Mouse (Mus musculus): ENCODE measurements around the gene Stum. TPM values are rescaled to one million over a fixed set of nuclear protein-coding genes. Genes with fewer than 3 reads are reported as not detected.

The Stum gene
- total RNA-seq, 2 experiments from 2014 or later = 0.18 to 0.42 TPM

DNA sequence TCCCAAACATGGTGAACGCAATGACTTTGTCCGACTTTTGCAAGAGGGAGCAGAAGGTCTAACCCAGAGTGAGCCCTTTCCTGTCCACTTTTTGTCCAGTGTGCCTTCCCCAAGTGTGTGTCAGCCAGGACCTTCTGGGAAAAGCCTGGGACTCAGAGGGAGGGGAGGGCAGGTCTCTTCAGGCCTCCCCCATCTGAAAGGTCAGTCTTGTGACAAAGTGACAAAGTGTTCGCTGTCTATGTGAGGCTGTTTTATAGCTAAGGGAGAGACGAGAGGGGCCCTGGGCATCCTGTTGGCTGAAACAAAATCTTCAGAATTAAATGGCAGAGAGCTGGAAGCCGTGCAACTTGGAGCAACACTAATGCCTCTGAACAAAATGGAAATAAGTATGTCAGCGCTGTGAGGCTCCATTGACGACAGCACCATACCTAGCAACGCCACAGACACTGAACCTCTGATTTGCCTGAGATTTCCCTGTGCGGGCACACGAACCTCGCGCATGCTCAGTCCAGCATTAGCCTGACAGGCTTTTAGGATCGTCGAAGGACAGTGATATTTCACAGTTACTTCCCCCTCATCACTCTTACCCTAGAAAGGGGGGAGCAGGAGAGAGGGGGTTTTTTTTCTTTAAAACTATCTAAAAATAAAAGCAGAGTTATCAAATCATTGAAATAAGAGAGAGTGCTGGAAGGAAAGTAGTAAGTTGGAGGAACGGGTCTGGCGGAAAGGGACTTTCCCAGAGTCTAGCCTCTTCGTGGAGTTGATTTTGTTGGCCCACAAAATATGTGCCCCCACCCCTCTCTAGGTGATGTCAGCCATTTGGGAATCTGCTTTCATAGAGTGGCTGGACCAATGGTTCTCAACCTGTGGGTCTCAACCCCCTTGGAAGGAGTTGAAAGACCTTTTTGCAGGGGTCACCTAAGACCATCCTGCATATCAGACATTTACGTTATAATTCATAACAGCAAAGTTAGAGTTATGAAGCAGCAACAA is 75.3 kb downstream of the Stum start:
- DNase-seq = no peak

DNA sequence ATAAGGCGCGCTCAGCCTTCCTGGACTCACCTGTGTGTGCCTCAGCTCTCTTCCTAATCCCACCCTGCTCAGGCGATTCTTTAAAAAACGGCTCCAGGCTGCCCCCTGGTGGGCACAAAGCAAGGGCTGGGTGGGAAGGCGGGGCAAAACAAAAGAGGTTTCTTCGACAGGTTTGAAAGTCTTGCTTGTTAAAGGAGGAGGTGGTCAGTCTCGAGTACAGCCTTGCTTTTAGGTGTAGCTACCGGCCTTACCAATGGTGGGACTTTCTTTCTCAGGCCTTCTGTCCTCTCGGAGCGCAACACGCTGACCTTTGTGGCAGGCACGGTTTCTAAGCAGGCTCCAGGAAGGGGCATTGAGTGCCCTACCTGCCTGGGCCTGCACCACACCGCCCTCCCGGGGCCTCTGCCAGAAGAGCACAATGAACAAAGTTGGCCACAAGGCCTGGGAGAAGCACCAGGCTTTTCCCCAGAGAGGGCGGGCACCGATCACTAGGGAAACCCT is 76.1 kb downstream of the Stum start:
- DNase-seq = peak in 1 of 2 experiments; percentile 56
- intact Hi-C loops (cut with DNase I) = loop anchor here (1.0 to 10.0 kb wide), 3 partner anchors 75 to 552 kb away; partner anchors contain the start of gene Itpkb

More for the DNA sequence above, 75.3 kb downstream of the Stum start:
- intact Hi-C loops (cut with DNase I) = loop anchor here (1.0 to 10.0 kb wide), 3 partner anchors 76 to 553 kb away; partner anchors contain the start of gene Itpkb

DNA sequence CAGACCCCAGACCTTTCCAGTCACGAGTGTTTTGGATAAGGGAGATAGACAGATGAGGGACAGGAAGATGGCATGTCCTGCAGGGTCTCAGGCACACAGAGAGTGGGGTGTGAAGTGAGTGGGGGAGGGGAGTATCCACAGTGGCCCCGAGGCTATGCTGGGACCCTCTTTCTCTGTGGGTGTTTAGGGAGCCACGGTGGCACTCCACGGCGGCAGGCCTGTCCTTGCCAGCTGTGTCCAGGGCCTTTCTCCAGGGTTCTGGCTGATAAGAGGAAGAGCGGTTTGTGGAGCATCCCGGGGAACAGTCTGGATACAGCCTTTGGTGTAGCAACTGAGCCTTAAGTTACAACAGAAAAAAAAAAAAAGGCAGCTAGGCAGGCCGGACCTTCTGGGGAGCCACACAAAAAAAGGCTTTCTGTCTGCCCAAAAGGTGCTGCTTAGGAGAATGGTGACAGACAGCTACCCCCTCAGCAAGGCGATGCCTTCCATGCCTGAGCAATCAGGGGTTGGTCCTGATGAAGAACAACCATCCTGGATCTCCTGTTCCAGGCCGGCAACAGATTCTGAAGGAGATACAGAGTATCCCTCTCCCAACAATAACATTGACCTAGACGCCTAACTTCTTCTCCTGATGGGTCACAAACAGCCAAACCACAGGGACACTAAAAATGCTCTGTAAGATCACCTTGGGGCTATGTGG is 76.8 kb downstream of the Stum start:
- no peak for DNase-seq
- intact Hi-C loops (cut with DNase I) = loop anchor here (1.0 to 10.0 kb wide), 3 partner anchors 74 to 552 kb away; partner anchors contain the start of gene Itpkb

DNA sequence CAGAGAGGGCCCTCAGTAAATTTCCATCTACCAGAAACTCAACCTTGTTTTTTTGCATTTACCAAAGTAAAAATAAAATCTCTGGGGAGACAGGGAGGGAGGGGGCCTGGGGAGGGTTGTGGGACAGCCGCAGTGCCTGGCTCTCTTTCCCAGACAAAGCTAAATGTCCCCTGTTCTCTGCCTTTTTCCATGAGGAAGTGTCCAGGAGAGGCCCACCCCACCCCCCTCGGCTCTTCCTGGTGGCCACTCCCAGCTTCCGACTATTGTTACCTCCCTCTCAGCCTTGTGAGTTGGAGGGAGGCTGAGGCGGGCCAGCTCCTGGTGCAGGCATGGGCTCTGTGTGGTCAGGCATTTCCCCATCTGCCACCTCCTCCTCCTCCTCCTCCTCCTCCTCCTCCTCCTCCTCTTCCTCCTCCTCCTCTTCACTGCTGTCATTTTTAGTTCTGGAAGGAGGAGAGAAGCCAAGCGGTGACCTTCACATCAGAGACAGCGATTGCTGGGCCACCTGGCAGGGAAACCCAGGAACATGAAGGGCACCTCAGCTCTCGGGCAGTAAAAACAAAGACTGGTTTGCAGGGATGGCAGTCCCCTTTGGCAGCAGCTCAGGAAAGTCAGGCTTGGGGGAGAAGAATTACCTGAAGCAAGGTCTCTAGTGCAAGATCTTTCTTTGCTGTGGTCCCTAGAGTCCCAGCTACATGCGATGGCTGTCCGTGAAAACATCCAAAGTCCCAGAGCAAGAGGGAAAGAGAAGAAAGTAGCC is 77.5 kb downstream of the Stum start:
- intact Hi-C loops (cut with DNase I) = loop anchor here (5.0 to 10.0 kb wide), 2 partner anchors 73 to 551 kb away; partner anchors contain the start of gene Itpkb
- DNase-seq = no peak

DNA sequence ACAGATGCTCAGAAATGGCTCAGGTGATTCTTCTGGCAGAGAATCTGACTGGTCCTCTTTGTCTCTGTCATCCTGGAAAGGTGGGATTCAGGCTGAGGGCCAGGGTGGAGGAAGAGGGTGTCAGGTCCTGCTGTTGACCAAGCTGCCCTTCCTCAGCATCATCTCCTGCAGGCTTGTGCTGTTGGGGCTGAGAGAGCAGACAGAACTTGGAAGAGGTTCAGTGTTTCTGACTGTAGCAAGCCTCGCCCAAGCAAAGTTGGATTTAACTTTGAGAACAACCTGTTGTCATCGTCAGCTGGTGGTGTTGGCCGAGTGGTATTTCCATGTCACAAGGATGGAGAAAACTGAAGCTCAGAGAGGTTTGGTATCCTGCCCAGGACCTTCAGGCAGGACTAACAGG is 78.6 kb downstream of the Stum start:
- no peak for DNase-seq
- intact Hi-C loops (cut with DNase I) = loop anchor here (5.0 to 10.0 kb wide), 2 partner anchors 72 to 550 kb away; partner anchors contain the start of gene Itpkb

DNA sequence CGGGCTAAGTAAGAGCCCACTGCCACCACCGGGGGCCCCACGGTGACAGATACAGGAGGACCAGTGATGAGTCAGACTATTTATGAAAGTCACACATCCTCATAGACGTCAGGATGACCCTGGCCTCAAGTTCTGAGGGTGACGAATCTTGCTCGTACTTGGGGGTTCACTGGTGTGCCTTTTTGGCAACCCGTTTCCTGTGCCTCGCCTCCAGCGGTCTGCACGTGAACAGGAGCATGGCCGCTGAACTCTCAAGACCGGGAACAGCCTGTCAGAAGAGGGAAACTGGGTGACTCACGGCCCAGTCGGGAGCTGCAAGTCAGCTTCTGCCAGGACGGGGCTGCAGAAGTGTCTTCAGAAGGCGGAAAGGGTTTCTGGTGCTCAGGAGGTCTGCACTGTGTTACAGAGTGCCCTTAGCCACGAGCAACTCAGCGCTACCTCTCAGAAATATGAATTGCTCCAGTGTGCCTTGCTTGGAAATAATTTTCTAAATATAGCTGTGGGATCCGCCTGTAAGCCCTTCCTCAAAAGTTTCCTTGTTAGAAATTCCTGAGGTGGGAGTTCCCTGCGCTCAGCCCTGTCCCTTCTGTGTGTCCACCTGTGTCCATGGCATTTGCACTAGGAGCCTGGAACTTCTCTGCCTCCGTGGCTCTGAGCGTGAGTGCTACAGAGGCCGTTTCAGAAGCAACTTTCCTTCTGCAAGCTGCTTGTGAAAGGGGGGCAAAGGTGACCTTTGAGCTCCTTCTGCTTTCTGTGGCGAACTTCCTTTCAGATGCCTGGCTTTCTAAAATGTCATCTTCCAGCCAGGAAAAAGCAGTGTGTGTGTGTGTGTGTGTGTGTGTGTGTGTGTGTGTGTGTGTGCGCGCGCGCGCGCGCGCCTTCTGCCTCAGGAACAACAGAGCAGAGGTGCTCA is 79.4 kb downstream of the Stum start:
- peak in 1 of 2 experiments; percentile 47 for DNase-seq
- intact Hi-C loops (cut with DNase I) = loop anchor here (10.0 kb wide), 1 partner anchor 549 kb away; no protein-coding TSS in a partner anchor

DNA sequence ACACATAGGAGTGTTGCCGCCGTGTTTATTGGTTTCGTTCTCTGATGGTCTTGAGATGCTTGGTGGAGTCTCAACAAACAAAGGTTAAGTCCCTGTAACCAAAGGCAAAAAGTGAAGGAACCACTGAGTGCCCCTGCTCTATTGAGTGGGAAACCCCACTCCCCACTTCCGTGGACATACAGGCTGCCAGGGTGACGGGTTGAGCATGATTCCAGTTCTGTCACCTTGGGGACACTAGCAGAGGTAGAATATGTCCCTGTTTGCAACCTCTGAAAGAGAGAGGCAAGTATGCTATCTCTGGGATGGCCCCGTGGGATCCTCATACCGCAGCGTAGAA is 80.0 kb downstream of the Stum start:
- DNase-seq = no peak

DNA sequence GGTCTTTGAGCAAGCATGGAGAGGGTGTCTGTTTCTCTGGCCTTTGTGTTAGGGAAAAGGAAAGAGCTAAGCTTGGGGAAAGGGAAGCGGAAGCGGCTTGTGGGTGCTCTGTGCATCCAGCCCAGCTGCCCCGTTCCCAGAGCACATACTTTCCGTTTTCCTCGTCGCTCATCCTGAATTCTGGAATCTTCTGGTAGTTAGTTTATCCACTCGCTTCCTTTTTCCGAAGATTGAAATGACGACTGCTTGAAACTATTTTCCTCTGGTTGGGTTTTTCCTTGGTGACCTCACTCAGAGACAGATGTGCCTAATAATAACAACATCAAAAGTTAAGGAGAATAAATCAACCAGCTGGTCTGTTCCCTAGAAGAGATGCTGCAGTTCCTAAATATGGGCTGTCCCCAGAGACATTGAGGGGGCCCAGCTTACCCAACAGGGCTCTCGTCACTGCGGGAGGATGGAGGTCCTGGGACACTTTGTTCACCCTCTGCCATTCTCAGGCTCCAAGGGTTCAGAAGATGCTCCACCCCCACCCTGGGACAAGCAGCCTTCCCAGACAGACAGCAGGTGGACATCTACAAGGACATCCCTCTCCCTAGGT is 80.7 kb downstream of the Stum start:
- no peak for DNase-seq
- intact Hi-C loops (cut with DNase I) = loop anchor here (10.0 kb wide), 1 partner anchor 548 kb away; no protein-coding TSS in a partner anchor

More for the DNA sequence above, 80.0 kb downstream of the Stum start:
- intact Hi-C loops (cut with DNase I) = loop anchor here (10.0 kb wide), 1 partner anchor 549 kb away; no protein-coding TSS in a partner anchor

DNA sequence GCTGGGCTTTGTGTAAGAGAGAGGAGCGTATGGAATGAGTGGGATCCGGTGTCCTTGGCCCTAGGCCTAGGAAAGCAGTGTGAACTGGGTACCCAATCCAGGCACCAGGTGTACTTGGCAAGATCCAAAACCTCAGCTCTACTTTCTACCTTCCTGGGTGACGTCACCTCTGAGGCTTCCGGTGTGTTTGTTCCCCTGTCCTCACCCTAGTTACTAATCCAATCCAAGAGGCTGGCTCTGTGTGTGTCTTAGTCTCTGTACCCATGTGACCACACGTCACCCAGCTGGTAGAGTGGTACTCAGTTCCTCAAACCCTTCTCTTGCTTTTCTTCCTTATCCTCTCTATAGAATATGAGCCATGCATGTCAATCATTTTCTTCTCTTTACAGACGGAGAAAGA is 81.6 kb downstream of the Stum start:
- DNase-seq = no peak
- intact Hi-C loops (cut with DNase I) = loop anchor here (10.0 kb wide), 1 partner anchor 547 kb away; no protein-coding TSS in a partner anchor

DNA sequence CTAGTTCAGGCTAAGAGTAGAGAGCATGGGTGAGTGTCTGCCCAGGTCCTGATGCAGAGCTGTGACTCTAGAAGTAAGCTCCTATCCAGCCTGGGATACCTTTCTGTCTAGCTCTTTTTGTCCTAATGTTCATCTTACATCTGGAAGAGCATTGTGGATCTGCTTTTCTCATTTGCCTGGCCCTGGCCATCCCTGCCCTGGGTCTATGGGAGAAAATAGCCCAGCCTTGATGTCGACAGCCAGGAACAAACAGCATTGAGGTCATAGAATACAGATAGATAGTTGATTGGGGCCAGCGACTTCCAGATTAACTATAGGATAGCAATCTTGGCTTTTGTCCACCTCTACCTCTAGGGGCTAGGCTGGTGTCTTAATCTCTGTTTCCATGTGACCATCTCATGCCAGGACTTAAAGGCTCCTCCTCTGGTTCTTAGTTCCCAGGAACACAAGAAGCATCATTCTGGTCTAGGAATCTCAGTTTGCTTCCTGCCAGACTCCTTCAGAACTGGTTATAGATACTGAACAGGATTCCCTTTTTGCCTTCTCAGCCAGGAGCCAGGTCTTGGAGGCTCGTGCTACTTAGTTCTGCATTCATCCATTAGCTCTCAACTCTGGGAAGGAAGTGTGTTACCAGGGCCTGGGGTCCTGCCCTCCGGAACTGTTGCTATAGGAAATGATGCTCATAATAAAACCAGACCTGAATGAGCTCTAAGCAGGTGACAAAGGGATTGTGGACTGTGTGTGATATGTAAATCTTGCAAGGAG is 82.4 kb downstream of the Stum start:
- no peak for DNase-seq
- intact Hi-C loops (cut with DNase I) = loop anchor here (10.0 kb wide), 1 partner anchor 546 kb away; no protein-coding TSS in a partner anchor

DNA sequence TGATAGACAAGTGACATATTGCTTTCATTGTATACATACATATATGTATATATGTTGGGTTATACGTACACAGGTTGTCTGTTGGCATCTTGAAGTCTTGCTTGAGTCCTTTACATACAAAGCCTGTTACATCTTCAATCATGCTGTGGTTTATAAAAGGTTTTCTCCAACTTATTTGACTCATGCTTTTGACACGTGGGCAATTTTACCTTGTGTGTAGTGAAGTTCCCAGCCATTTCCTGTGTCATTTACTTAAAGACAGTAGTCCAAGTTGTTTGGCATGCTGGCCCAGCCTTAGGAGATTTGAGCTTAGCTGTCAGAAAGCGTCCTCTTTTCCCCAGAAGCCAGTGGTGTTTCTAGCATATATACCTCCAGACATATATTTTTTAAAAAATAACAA is 84.9 kb downstream of the Stum start:
- DNase-seq = no peak
- intact Hi-C loops (cut with DNase I) = no loop called here

DNA sequence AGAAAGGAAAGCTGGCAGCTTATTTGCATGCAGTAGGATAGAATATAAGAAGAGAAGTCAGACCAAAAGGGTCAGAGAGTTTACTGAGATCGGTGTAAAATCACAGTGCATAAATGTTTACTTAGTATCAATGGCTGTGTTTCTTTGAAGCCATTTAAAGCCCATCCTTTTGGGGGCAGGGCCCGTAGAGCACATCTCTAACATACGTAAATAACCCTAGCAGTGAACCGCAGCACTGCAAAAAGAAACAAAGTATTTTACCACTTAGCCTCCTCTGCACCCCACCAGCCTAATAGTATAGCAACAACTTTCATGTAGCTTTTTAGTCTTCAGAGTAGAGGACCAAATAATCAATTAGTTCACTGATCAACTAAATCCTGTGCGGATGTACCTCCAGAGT is 85.6 kb downstream of the Stum start:
- DNase-seq = no peak

DNA sequence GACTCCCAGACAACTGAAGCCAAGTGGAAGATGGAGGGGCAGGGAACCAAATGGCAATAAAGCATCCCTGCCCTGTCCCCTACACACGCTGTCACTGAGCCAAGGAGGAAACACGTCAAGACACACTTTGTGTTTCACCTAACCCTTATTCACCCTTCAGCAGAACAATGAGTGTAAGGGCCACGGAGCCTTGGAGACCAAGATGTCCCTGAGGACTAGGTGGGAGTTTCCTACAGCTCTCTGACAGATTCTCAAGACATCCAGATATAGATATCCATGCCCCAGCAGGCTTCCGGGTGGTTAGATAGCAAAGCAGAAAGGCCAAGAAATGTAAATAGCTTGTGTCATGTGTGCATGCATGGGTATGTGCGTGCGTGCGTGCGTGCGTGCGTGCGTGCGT is 89.4 kb downstream of the Stum start:
- DNase-seq = no peak

More for the DNA sequence above, 85.6 kb downstream of the Stum start:
- intact Hi-C loops (cut with DNase I) = no loop called here

DNA sequence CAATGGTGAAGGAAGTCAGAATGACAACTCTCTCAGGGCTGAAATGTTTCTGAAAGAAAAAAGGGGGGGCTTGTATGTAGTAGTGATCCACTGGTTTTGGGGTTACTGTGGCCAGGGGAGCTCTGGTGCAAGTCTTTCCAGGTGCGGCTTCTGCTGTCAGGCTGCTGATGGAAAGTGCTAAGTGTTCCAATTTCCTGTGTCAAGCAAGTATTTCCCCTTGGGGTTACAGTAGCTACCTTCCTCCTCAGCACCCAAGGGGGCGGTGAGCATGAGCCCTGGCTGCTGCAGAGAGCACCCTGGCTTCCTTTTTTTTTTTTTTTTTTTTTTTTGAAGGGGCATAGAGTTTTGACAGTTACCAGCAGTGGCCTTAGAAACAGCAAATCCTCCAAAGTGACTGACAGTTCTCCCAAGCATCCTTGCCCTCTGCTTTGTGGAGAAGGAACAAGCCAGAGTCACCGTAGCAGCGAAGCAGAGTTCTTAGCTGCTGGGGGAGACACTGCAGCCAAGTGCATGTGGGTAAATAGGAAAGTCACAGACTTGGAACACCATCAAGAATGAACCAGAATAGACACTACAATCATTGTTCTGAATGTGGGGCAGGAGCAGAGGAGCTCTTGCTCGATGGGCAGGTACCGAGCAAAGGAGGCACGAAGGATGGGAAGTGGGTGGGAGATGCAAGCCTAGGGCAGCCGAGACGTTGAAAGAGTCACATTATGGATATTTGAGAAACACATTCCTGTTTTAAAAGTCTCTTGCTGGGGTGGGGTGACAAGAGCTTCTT is 90.1 kb downstream of the Stum start:
- no peak for DNase-seq
- intact Hi-C loops (cut with DNase I) = no loop called here

More for the DNA sequence above, 89.4 kb downstream of the Stum start:
- intact Hi-C loops (cut with DNase I) = no loop called here

DNA sequence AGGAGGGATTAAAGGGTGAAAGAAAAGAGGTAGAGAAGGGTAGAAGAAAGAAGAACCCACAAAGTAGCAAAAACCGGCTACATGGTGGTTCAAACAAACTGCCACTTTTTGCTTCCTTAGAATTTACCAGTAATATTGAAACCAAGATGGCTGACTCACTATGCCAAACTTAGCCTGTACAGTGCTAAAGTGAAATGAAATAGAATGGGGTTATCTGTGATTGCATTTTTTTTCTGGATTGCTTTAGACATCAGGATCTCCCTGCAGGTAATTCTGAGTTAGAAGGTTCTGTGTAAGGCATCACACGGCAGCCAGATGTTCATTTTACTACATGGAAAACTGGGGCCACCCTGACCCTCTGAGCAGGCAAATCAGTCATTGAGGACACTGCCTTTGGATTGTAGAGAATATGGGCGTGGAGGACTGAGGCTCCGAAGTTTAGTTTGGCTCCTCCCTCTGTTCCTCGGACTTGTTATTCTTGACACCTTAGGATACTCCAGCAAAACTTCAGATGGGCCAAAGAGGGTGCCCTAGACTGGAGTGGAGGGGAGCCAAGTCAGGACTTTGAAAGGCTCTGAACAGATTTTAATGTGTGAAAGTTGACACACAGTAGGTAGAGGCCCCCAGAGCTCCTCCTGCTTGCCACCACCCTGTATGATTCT is 91.0 kb downstream of the Stum start:
- intact Hi-C loops (cut with DNase I) = no loop called here
- no peak for DNase-seq

DNA sequence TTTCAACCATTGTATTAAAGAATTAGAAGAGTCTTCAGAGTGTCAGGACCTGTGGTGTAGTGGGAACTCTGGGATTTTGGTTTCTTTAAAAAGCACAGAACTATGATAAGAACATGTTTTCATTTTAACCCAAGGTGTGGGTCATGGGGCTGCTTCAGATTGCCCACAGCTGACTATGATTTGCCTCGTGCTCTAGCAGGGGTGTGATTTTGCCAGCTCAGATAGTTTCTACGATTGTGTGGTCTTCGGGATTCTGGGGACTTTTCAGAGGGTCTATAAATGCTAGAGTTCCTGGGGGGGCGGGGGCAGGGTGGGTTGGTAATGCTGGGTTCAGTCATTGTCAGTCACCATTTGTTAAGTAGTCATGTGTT is 91.7 kb downstream of the Stum start:
- intact Hi-C loops (cut with DNase I) = no loop called here
- no peak for DNase-seq
